Mouse (Mus musculus) cortical plate, adult 2 months (tissue): ENCODE results near the gene Adgra3.

Experiments
- CTCF ChIP-seq: fragments of 200-500 bp; IDR thresholded peaks from 2 replicates; pipeline ENCODE4 v1.5.1; 2011; ENCODE audit warnings: mild to moderate bottlenecking, control low read depth, low read length; ENCODE audit not compliant: insufficient read depth; ENCODE audit errors: extremely low read depth
- POLR2A ChIP-seq: fragments of 200-500 bp; IDR thresholded peaks from 2 replicates; pipeline ENCODE4 v1.6.1; 2011; ENCODE audit warnings: mild to moderate bottlenecking, low read length, control low read depth; ENCODE audit not compliant: insufficient read depth; ENCODE audit errors: extremely low read depth

GRCm38 (mm10) chr5:49999764-50000163 lies 59.0 kb downstream of the Adgra3 start:
- no peak for TF ChIP-seq POLR2A
- no peak for TF ChIP-seq CTCF
